Mouse (Mus musculus): ENCODE data around the gene Snapc3.

Snapc3 gene

DNA sequence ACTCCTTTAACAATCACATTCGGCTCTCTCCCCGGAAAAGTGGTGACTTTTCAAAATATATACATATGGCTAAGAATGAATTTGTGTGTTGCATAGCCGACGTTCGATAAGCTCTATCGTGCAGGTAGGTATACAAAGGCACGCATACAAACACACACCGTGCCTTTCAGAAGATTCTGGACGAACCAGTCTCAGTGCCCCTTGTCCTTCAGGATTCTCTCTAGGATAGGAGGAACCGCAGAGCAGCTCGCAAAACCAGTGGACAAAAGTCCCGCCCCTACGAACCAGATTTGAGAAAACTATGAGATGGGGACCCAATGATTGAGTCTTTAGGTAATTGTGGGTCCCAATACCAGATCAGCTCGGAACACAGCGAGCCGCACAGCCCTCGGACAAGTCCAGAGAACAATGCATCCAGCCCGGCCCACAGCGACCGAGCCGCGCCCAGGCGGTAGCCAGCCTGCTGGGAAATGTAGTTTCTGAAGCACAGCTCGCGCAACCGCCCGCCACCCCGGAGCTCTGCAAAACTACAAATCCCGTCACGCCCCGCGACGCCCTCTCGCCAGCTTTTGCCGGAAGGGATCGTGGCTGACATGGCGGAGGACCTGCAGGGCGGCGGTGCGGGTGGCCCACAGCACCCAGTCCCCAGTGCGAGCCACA is at the start of gene Snapc3:
TSS of gene Snapc3 (plus strand) at position 565 of the 660 bp plus-strand sequence.
- peak; percentile 92 to 96 for DNase-seq (ENCODE audit: low spot score in 2 of 2)

DNA sequence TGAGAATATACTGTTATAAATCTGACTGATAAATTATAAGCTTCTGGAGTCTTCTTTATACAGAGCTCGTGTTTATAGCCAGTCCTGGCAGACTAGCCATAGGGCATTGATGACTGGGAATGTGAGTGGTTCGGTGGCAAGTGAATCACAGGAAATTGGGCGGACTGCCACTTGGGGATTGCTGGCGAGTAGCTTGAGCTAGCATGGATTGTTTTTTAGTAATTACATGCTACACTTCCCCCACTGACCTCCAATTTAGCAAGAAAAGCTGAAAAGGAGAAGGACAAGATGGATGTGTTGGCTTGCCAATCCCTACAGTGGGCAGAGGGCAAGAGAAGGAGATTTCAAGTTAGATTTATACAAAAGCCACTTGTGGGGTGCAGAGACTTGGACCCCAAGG is 44.1 kb upstream of the Snapc3 start:
- DNase-seq (ENCODE audit: low spot score in 2 of 2) = no peak

- DNase-seq (ENCODE audit: low spot score in 2 of 2) = no peak
Observed at GRCm38 (mm10) chr4:83375650-83376049, 41.9 kb upstream of the Snapc3 start.

GRCm38 (mm10) chr4:83376461-83377015 is 41.0 kb upstream of the Snapc3 start:
- DNase-seq (ENCODE audit: low spot score in 2 of 2) = no peak

DNA sequence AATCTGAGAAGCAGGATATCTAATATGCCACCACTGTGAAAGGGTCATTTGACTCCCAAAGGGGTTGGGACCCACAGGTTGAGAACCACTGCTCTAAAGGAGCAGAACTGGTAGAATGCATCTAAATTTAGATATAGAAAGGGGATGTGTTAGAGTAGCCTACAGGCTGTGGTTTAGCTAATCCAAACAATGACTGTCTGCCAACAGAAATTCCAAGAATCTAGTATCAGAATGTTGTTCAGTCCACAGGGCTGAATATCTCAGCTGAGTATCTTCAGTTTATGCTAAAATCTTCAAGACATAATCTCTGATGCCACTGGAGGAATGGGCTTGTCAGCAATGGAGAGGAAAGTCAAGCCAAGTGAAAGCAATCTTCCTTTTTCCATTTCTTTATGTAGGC is 38.5 kb upstream of the Snapc3 start:
- DNase-seq (ENCODE audit: low spot score in 2 of 2) = no peak

GRCm38 (mm10) chr4:83379746-83380145 is 37.8 kb upstream of the Snapc3 start:
- no peak for DNase-seq (ENCODE audit: low spot score in 2 of 2)

DNA sequence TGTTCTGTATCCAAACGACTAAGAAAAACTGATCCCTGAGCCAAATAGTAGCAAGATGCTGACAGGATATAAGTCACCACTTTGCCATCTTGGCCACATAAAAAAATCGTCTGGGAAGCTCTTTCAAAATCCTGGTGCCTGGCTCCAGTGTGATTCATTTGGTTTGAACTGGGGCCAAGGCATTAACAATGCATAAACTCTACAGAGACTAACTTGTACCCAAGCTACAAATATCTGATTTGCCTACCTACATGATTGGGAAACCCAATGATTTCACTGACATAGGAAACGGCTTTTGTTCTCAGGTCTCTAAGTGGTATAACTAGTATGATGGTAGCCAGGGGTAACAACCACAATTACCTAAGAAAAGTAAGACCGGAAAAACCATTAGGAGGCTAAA is 37.3 kb upstream of the Snapc3 start:
- DNase-seq (ENCODE audit: low spot score in 2 of 2) = no peak

DNA sequence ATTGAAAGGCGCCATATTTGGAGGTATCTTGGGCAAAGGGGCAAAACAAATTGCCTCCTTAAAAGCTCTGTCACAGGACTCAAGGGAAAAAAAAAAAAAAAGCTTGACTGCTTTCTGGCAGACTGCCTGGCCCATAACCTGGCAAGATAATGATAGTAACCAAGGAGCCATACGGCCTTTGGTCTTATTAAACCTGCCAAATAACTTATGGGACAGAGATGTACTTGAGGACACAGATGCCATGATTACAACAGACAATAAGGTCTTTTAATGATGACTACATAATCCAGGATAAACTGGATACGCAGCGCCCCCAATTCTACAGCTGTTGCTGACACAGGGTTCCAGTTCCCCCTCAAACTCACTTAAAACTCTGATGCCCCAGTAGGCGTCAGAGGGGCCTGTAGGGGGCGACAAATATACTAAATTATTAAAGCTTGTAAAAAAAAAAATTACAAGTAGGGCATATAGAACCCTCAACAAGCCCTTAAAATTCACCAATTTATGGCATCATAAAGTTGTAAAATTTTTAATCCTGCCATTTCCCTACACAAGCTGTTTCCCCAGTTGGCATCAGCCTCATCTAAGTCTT is 33.5 kb upstream of the Snapc3 start:
- no peak for DNase-seq (ENCODE audit: low spot score in 2 of 2)

- DNase-seq (ENCODE audit: low spot score in 2 of 2) = no peak
Observed at GRCm38 (mm10) chr4:83385091-83385490, 32.4 kb upstream of the Snapc3 start.

- no peak for DNase-seq (ENCODE audit: low spot score in 2 of 2)
Observed at GRCm38 (mm10) chr4:83390551-83390950, 27.0 kb upstream of the Snapc3 start.

- no peak for DNase-seq (ENCODE audit: low spot score in 2 of 2)
Observed at GRCm38 (mm10) chr4:83391956-83392355, 25.6 kb upstream of the Snapc3 start.

DNA sequence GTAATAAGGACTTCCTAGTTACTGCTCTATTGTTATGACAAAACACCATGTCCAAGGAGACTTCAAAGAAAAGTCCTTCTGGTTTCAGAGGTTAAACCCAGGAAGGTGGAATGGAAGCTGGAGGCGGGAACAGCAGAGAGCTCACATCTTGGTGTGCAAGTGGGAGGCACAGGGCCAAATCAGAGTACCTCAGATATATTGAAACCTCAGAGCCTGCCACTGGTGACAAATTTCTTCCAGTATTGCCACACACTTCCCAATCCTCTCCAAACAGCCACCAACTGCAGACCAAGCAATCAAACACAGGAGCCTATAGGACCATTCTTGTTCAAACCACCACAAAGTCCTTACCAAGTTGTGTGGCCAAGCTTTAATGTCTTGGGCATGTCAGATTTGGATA is 23.8 kb upstream of the Snapc3 start:
- DNase-seq (ENCODE audit: low spot score in 2 of 2) = no peak

GRCm38 (mm10) chr4:83396346-83396745 is 21.2 kb upstream of the Snapc3 start:
- DNase-seq (ENCODE audit: low spot score in 2 of 2) = no peak

DNA sequence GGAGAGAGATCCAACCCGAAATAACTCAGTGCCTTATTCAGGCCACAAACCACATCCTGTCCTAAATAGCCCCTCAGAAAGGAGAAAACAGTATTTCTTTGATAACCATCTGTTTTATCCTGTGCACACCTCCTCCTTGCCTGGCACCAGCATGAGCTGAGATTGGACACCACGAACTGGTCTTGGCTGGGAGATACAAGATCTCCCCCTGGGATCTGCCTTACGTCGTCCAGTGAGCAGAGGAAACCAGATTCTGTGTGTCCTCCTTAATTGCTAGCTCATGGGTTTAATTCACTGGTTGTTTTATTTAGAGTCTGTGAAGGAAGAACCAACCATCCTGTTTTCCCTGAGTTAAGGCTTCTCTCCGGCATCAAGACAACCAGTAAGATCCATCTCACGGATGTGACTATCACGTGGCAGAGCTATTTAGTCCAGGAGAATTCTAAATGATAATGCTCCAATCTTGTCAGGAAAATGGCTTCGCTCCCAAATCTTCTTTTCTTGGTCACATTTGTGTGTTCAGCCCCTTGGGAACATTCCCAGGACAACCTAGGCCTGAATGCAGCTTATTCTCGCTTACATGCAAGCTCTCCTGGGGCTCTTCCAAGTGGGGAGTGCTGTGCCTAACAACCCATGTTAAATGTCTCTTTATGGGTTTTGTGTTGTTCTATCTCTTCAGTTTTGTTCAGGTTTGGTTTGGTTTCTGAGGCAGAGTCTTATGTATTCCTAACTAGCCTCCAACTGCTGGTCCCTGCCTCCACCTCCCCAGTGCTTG is 20.3 kb upstream of the Snapc3 start:
- DNase-seq (ENCODE audit: low spot score in 2 of 2) = no peak

- no peak for DNase-seq (ENCODE audit: low spot score in 2 of 2)
Observed at GRCm38 (mm10) chr4:83398527-83398926, 19.0 kb upstream of the Snapc3 start.

DNA sequence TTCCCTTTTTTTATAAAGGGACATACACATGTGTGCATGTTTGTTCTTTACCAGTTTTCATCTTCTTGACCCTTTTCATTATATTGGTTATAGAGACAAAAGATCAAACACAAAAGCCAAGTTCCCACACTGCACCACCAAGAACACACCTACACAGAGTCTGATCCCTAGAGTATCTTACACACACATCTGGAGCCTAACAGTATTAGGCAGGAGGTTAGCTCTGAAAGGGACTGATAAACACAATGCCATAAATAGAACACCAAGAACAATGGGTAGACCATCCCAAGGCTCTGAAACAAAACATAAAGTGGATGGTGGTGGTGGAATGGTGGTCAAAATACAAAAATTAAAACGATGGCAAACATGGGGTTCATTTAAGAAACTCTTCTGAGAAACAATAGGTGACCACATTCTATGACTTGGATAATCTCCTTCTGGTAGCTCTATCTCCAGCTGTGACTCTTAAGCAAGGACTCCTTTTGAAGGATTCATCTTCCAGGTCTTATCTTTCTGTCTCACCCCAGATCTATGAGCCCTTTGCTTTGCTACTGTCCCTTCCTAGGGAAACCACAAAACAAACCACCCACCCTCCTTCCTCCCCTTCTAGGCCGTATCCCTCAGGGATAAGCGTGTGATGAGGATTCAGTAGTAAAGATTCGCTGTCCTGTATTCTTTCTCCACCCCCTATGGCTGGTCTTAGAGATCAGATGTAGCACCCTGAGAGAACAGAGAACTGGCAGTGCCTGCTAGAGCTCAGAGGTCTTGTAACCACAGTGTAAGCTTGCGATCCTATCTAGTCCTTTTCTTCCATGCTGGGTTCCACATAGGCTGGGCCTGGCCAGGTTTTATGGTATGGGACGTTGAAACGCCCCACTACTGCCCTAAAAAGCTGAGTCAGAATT is 16.6 kb upstream of the Snapc3 start:
- DNase-seq (ENCODE audit: low spot score in 2 of 2) = no peak

DNA sequence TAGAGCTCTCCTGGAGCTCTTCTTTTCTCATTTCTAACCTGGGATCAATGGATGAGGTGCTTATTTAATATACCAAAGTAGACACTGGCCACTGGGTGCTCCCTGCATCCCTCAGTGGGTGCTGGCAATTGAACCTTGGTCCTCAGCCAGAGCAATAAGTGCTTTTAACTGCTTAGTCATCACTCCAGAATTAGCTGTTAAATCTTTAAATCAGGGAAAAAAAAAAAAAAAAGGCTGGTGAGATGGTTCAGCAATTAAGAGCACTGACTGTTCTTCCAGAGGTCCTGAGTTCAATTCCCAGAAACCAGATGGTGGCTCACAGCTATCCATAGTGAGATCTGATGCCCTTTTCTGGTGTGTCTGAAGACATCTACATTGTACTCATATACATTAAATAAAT is 15.8 kb upstream of the Snapc3 start:
- DNase-seq (ENCODE audit: low spot score in 2 of 2) = no peak

DNA sequence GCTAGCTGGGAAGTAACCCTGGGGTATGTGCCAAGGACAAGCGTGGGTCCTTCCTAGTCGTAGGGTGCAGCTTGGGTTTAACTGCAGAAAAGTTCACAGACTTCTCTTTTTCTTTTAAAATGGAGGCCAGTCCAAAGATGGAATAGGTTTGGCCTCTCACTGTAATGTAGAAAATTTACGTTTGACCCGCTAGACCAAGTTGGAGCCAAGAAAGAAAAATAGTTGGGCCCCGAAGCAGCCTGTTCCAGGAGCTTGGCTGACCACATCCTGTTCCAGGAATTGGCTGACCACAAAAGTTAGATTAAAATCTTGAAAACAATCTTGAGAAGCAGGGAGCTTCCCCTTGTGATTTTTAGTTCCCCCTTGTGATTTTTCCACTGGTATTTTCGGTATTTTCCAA is 9.8 kb upstream of the Snapc3 start:
- no peak for DNase-seq (ENCODE audit: low spot score in 2 of 2)

DNA sequence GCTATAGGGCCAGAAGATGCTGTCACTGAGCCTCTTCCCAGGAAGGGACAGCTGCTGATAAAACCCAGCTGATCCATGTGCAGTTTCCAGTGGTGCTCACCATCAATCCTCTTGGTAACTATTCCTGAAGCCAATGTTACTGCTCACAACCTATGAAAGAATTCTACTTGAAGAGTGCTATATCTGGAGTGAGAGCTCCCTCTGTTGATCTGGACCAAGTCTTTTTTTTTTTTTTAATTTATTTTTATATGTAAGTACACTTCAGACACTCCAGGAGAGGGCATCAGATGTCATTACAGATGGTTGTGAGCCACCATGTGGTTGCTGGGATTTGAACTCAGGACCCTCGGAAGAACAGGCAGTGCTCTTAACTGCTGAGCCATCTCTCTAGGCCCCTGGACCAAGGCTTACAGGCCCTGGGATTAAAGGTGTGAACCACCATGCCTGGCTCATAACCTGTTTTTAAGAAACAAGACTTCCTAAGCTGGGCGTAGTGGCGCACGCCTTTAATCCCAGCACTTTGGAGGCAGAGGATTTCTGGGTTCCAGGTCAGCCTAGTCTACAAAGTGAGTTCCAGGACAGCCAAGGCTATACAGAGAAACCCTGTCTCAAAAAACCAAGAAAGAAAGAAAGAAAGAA is 7.5 kb upstream of the Snapc3 start:
- DNase-seq (ENCODE audit: low spot score in 2 of 2) = no peak

GRCm38 (mm10) chr4:83412060-83412459 is 5.5 kb upstream of the Snapc3 start:
- no peak for DNase-seq (ENCODE audit: low spot score in 2 of 2)

- DNase-seq (ENCODE audit: low spot score in 2 of 2) = no peak
Observed at GRCm38 (mm10) chr4:83414241-83414824, 3.2 kb upstream of the Snapc3 start.

Data from frontal cortex, postnatal 14 days (tissue).